Mouse (Mus musculus) small intestine, adult 2 months (tissue): Measurements from ENCODE around the gene Rap1a.

ENCODE experiments used
- CTCF ChIP-seq: fragments of 200-500 bp; IDR thresholded peaks from 2 replicates; pipeline ENCODE4 v1.5.1; 2012; ENCODE audit warnings: low read depth, mild to moderate bottlenecking, control low read depth, inconsistent platforms, low read length, moderate library complexity, mixed read lengths; ENCODE audit not compliant: insufficient replicate concordance, insufficient read length; ENCODE audit errors: extremely low read depth
- POLR2A ChIP-seq: fragments of 200-500 bp; IDR thresholded peaks from 2 replicates; pipeline ENCODE4 v1.6.1; 2012; ENCODE audit warnings: low read depth, mild to moderate bottlenecking, control low read depth, inconsistent platforms, low read length, moderate library complexity

DNA sequence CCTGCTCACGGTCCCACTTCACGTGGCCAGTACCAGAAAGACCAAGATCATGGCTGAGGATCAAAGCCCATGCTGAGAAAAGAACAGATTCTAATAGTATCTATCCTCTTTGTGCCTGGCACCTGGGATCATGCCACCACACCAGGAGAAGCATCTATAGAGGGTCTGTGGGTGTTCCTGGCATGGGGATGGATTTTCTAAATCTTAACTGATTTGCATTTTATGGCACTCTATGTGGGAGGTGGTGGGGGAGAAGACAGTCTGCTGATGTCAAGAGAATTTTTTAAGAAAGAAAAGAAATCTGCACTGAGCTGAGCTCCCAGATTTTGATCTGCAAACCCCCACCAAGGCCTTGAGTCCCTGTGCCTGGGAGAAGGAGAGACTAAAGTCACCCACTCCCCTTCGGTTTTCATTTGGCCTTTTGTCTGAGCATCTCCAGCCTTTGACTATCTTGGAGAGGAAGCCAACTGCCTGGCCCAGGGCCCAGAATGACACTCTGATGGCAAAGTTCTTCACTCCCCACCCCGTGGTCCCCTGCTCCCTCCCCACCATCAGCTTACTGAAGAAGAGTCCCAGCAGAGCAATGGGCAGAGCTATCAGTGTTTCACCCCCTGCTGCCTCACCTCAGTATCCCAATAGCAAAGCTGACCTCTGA lies 94.6 kb downstream of the Rap1a start:
- TF ChIP-seq CTCF (no peak), POLR2A (no peak)
